In the genomic region with DNA sequence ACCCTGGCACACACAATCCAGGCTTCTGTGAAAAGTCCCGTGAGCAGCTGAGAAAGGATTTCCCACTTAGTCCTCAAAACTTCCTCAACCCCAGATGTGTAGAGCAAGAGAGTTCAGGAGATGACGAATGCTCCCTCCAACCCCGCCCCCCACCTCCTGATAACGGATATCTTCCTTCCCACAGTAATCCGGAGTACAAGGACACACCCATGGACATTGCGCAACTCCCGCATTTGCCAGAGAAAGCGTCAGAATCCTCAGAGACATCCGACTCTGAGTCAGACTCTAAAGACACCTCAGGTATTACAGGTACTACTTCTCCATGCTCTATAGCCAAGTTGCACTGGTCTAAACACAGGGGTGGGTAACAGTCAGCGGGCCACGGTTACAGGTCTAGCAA, we compare ENCODE assay signal across 16 mouse cellular contexts.
DNase-seq lines count a peak whose midpoint lies in the region; ATAC-seq lines count a peak whose summit lies in the region.
"Had no signal": no experiment of that assay in that cellular context is flagged by ENCODE, and none has a peak within 500 bp of the region (broad histone marks: within the 10 kb centered on the region; RNA-seq: fewer than 3 reads in every experiment).

No protein-coding gene starts in this region.

- H3K36me3 ChIP-seq in kidney, embryonic 16.5 days (ENCODE audit: insufficient read depth, low read length) = no peaks in the 10 kb centered on the region
- H3K36me3 ChIP-seq: G1E; hindbrain, embryonic 15.5 days had no signal

- H3K27me3 ChIP-seq in kidney, embryonic 16.5 days (ENCODE audit: insufficient read depth, low read length) = peaks cover 65% of the 10 kb centered on the region

- H3K27ac ChIP-seq in kidney, embryonic 16.5 days (ENCODE audit: low read length) = no peak overlapping the region
- H3K27ac ChIP-seq: heart, adult 2 months; hindbrain, embryonic 15.5 days had no signal

- H3K9me3 ChIP-seq in kidney, embryonic 16.5 days (ENCODE audit: low read length) = no peaks in the 10 kb centered on the region
- H3K9me3 ChIP-seq: hindbrain, embryonic 15.5 days had no signal

- no peak overlapping the region for H3K9ac ChIP-seq in kidney, embryonic 16.5 days (replicated peaks; ENCODE audit: low read length)
- H3K9ac ChIP-seq: hindbrain, embryonic 15.5 days had no signal

- no peak overlapping the region for H3K4me2 ChIP-seq in kidney, embryonic 16.5 days (replicated peaks; ENCODE audit: low read depth, low read length)
- H3K4me2 ChIP-seq: hindbrain, embryonic 15.5 days; midbrain, embryonic 11.5 days had no signal

- no peak overlapping the region for H3K4me3 ChIP-seq in kidney, embryonic 16.5 days (ENCODE audit: low read length)
- H3K4me3 ChIP-seq: heart, adult 2 months; hindbrain, embryonic 15.5 days had no signal

- ATAC-seq in kidney, embryonic 16.5 days (ENCODE audit: low FRiP score, low TSS enrichment) = no peak
- peak; percentile 49; the same call in 1 of the 2 replicates for ATAC-seq in megakaryocyte progenitor cell, adult 5-6 weeks (replicated peaks; ENCODE audit: poor library complexity)
- ATAC-seq: activated CD4-positive, CD25-positive, alpha-beta regulatory T cell, adult 4 months; lung, postnatal 0 days had no signal

- 70% methylated on average over 11 of the region's 11 CpGs for WGBS in kidney, embryonic 16.5 days

- peaks cover 10% of the 10 kb centered on the region for H3K4me1 ChIP-seq in kidney, embryonic 16.5 days (ENCODE audit: insufficient read depth, low read length)

- DNase-seq in adrenal gland, adult (ENCODE audit: inconsistent age in 2 of 2, low spot score in 1 of 2) = peak; percentile 17 to 57
- no peak for DNase-seq in adrenal gland, postnatal 4 days (ENCODE audit: low spot score in 2 of 2)
- peak; percentile 13 to 21 for DNase-seq in kidney, postnatal 4 days
- DNase-seq in adrenal gland, postnatal 36 days = peak; percentile 21 to 29
- DNase-seq in thymus, postnatal 25 days = no peak
- no peak for DNase-seq in cerebellum, postnatal 25 days
- DNase-seq: heart, postnatal 10 days; right cerebral cortex, postnatal 14 days had no signal

Comparison
In these comparisons a context has a peak if more than half of its experiments do, and no peak if none do; other contexts are left out.
1. DNase-seq: peak in adrenal gland, adult (2 of 2), kidney, postnatal 4 days (2 of 2) and adrenal gland, postnatal 36 days (2 of 2); none in adrenal gland, postnatal 4 days (0 of 2), thymus, postnatal 25 days (single experiment) and cerebellum, postnatal 25 days (0 of 2).